Mouse (Mus musculus) liver, embryonic 14.5 days (tissue): Measurements from ENCODE around the gene Hnrnpab. TPM values are rescaled to one million over a fixed set of nuclear protein-coding genes. Genes with fewer than 3 reads are reported as not detected.
"Not testable (repeated sequence)": the region's sequence is repeated elsewhere in the genome, so short reads cannot be mapped to it uniquely, and the experiment has no call there.

ENCODE experiments used
- ATAC-seq: fragments of 200-750 bp; cut with Nextera tagmentation; 2 replicates; pipeline ENCODE4 v1.8.0; 2017; ENCODE audit warnings: moderate number of reproducible peaks, mild to moderate bottlenecking, moderate library complexity; ENCODE audit not compliant: insufficient read depth
- DNase-seq, 3 experiments: peaks; one replicate each; pipeline ENCODE4 v3.0.0-alpha.2; 2012 to 2013; ENCODE audit warnings: low read depth in 3 of 3, low spot score in 3 of 3
- H3K27ac ChIP-seq: fragments of 300-500 bp; sonication (generic); 2 replicates; pipeline ENCODE4 v1.5.1; 2014; ENCODE audit warnings: moderate library complexity, mild to moderate bottlenecking, control low read depth, inconsistent platforms
- H3K27me3 ChIP-seq: fragments of 300-500 bp; sonication (generic); 2 replicates; pipeline ENCODE4 v1.6.1; 2014; ENCODE audit warnings: mild to moderate bottlenecking, low read length, moderate library complexity; ENCODE audit not compliant: control insufficient read depth, insufficient read depth
- H3K36me3 ChIP-seq: fragments of 300-500 bp; sonication (generic); replicated peaks from 2 replicates; pipeline ENCODE4 v1.6.1; 2014; ENCODE audit warnings: low read depth; ENCODE audit not compliant: control insufficient read depth, insufficient read depth
- H3K4me1 ChIP-seq, 2 experiments: fragments of 200-500 bp in 1 of 2; fragments of 300-500 bp in 1 of 2; sonication (generic) in 1 of 2; replicated peaks; 2 replicates each; pipeline ENCODE4 v1.6.1; 2012 to 2014; ENCODE audit warnings: antibody characterized with exemption in 1 of 2, inconsistent platforms in 1 of 2, low read length in 1 of 2; ENCODE audit not compliant: control insufficient read depth in 2 of 2, insufficient read depth in 2 of 2
- H3K4me2 ChIP-seq: fragments of 300-500 bp; sonication (generic); 2 replicates; pipeline ENCODE4 v1.6.1; 2014; ENCODE audit warnings: low read depth, mild to moderate bottlenecking, control low read depth, moderate library complexity
- H3K4me3 ChIP-seq, 2 experiments: fragments of 200-500 bp in 1 of 2; fragments of 300-500 bp in 1 of 2; sonication (generic) in 1 of 2; 2 replicates each; pipeline ENCODE4 v1.5.1; 2012 to 2014; ENCODE audit warnings: low read depth in 2 of 2, low read length in 2 of 2, mild to moderate bottlenecking in 2 of 2, control low read depth in 1 of 2, inconsistent platforms in 1 of 2, moderate library complexity in 1 of 2; ENCODE audit not compliant: insufficient read depth in 1 of 2
- H3K9ac ChIP-seq: fragments of 300-500 bp; sonication (generic); replicated peaks from 2 replicates; pipeline ENCODE4 v1.6.1; 2014; ENCODE audit warnings: mild to moderate bottlenecking, control low read depth, moderate library complexity
- H3K9me3 ChIP-seq: fragments of 300-500 bp; sonication (generic); 2 replicates; pipeline ENCODE4 v1.6.1; 2016; ENCODE audit warnings: low read length, mixed read lengths; ENCODE audit not compliant: control insufficient read depth
- CTCF ChIP-seq: IDR thresholded peaks from 2 replicates; pipeline ENCODE4 v1.5.1; 2016; ENCODE audit warnings: antibody characterized with exemption, low read depth, control low read depth
- EP300 ChIP-seq: IDR thresholded peaks from 2 replicates; pipeline ENCODE4 v1.6.1; 2016; ENCODE audit warnings: antibody characterized with exemption, low read depth
- WGBS: fragments of 180-500 bp; shearing (Covaris S2); extraction: QIAGEN DNeasy Blood & Tissue Kit; methylation state at CpG from one replicate; pipeline ENCODE4 v1.1.7; 2014; ENCODE audit not compliant: insufficient replicate concordance; 5-methylcytosine and 5-hydroxymethylcytosine counted together
- polyA plus RNA-seq, 2 experiments: library from polyadenylated mRNA; depleted of rRNA in 1 of 2; stranded (reverse) in 1 of 2; unstranded in 1 of 2; fragments of >200 nt; fragmentation: Nextera tagmentation in 1 of 2; extraction: Ambion mirVana in 1 of 2; gene quantifications; 2 replicates each; pipeline versions ENCODE4 v1.2.1 to v1.2.3; 2012 to 2014

Hnrnpab gene
- polyA plus RNA-seq, 2 experiments = 220 to 260 TPM

DNA sequence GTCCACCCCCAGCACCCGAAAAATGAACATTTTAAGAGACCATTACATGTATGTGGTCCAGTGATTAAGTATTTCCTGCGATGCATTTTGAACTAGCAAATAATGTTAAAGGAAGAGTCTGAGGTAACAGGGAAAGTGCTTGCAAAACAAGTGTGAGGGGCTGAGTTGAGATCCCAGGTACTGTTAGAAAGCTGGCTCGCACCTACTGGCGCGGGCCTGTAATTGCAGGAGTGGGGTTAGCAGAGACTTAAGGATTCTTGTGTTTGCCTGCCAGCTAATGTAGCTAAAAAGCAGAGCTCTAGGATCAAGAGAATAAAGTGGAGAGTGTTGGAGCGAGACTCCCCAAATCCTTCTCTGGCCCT, 29.7 kb upstream of the Hnrnpab start:
- no peak for TF ChIP-seq EP300
- peak; percentile 89 for TF ChIP-seq CTCF
- Histone ChIP-seq H3K27ac (peak overlapping the region; percentile 83), H3K4me3 (peak overlapping the region; percentile 78 to 80), H3K4me2 (peak overlapping the region; percentile 92), H3K36me3 (no peaks in the 10 kb centered on the region), H3K27me3 (no peaks in the 10 kb centered on the region), H3K9me3 (no peaks in the 10 kb centered on the region), H3K9ac (peak overlapping the region; percentile 88), H3K4me1 (peaks cover 0 to 21% of the 10 kb centered on the region in 2 experiments; a peak in 3 of 4 replicates)
- 3% methylated on average over 6 of the region's 6 CpGs for WGBS
- DNase-seq (peak; percentile 62 to 71 (median 64)), ATAC-seq (peak; percentile 53; the same call in 1 of the 2 replicates)

DNA sequence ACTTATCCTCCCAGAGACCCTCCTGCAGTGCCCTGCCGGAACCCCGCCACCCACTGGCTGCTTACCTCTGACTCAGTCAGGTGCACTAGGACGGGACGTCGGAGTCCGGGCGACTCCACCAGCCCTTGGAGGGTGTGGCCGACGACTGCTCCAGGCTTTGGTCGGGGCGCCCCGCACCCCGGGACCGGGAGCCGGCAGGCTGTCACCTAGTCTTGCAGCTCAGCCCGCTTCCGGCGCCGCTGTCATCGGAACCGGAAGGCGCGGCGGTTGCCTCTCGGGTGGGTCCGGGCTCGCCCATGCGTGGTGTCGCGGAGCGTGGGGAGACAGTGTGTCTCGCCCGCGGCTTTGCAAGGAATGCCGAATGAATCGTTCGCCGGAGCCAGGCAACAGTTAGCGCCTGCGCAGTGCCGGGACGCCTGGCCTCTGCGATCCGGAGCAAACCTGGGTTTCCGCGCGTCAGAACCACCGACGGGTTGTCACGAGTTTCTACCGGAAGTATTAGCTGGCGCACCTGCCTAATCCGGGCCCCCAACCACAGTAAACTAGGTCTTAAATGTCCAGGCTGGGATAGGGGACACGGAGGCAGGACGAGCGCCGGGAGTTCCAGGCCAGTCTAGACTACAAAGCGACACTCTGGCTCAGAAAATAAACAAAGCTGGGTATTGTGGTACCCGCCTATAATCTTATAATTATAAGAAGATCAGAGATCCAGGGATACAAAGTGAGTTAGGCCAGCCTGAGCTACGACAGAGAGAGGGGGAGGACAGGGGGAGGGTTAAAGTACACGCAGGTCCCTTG, 29.1 kb upstream of the Hnrnpab start, which contains the start of gene Rmnd5b:
Gene Rmnd5b (minus strand): TSS at position 372 of the 798 bp plus-strand sequence.
- Histone ChIP-seq H3K27ac (peak within 1 kb of the TSS; percentile 83), H3K36me3 (no peaks in the 10 kb centered on the region), H3K27me3 (no peaks in the 10 kb centered on the region), H3K4me2 (peak within 1 kb of the TSS; percentile 92), H3K9ac (peak within 1 kb of the TSS; percentile 88), H3K4me1 (peaks cover 0 to 21% of the 10 kb centered on the region in 2 experiments; a peak in 3 of 4 replicates), H3K4me3 (peak within 1 kb of the TSS; percentile 78 to 80), H3K9me3 (no peaks in the 10 kb centered on the region)
- peak; percentile 59 to 69 (median 61) for DNase-seq
- WGBS = under 1% methylated on average over 61 of the region's 61 CpGs
- peak; percentile 47 for TF ChIP-seq CTCF
- TF ChIP-seq EP300 = no peak
- ATAC-seq = peak; percentile 82

DNA sequence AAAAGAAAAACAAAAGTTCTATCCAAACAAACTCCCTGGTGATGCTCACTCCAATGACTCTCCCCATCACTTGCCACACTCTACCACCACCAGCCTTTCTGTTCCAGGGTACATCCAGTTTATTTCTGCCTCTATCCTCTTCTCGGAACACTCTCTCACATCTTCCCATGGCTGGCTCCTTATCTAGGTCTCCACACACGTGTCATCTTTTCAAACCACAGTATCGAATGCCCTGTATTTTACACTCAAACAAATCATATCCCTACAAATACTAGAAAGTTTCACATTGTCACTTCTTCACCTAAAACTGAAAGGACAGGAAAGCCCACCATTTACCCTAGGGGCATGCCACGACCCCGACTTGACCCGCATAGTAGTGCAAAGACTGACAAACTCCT, 28.5 kb upstream of the Hnrnpab start:
- 0 out of 2 replicates have a peak, but pooled peaks have one; percentile 27 for ATAC-seq

DNA sequence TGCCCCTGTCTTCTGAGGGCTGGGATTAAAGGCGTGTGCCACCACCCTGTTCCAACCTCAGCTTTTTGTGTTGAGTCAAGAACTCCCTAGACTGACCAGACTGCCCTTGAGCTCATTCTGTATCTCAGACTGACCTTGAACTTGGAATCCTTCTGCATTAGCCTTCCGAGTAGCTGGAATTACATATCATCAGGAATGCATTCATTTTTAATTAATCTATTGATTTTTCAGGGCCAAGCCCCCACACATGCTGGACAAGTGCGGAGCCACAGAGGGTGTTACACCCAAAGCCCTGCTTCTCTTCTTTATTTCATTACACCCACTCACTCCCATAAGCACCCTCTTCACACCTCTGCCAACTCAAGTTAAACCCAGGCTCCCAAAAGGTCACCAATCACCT, 27.1 kb upstream of the Hnrnpab start:
- no peaks in the 10 kb centered on the region for H3K27me3 ChIP-seq
- ATAC-seq (no peak), DNase-seq (no peak)
- no peak for TF ChIP-seq CTCF
- no peak for TF ChIP-seq EP300
- H3K4me1 ChIP-seq = peaks cover 0 to 21% of the 10 kb centered on the region in 2 experiments; a peak in 3 of 4 replicates
- H3K9me3 ChIP-seq = no peaks in the 10 kb centered on the region
- peaks cover 7% of the 10 kb centered on the region; the same call in 1 of the 2 replicates for H3K36me3 ChIP-seq
- H3K4me2 ChIP-seq = no peak overlapping the region
- 79% methylated on average over 3 of the region's 3 CpGs for WGBS
- H3K27ac ChIP-seq = no peak overlapping the region
- no peak overlapping the region for H3K4me3 ChIP-seq
- H3K9ac ChIP-seq = no peak overlapping the region

More for the DNA sequence above, 28.5 kb upstream of the Hnrnpab start:
- H3K9ac ChIP-seq = peak overlapping the region; percentile 88
- H3K4me2 ChIP-seq = peak overlapping the region; percentile 92
- no peak for DNase-seq
- 2% methylated on average over 6 of the region's 6 CpGs for WGBS
- H3K27ac ChIP-seq = peak overlapping the region; percentile 83
- no peaks in the 10 kb centered on the region for H3K36me3 ChIP-seq
- peaks cover 0 to 21% of the 10 kb centered on the region in 2 experiments; a peak in 3 of 4 replicates for H3K4me1 ChIP-seq
- TF ChIP-seq EP300 = no peak
- no peak for TF ChIP-seq CTCF
- no peaks in the 10 kb centered on the region for H3K27me3 ChIP-seq
- peak overlapping the region; percentile 78 to 80 for H3K4me3 ChIP-seq
- H3K9me3 ChIP-seq = no peaks in the 10 kb centered on the region

- not testable (repeated sequence) for H3K27me3 ChIP-seq, DNase-seq, H3K27ac ChIP-seq, H3K9me3 ChIP-seq, ATAC-seq, H3K36me3 ChIP-seq, H3K4me2 ChIP-seq, H3K9ac ChIP-seq, H3K4me3 ChIP-seq
- 66% methylated on average over 7 of the region's 7 CpGs for WGBS
- H3K4me1 ChIP-seq = peaks cover 0 to 19% of the 10 kb centered on the region in 2 experiments; a peak in 3 of 4 replicates
Observed at GRCm38 (mm10) chr11:51633200-51633599, 26.6 kb upstream of the Hnrnpab start.
